Mouse (Mus musculus) heart, postnatal 4 days (tissue): ENCODE measurements around the gene Etnk1. TPM values are rescaled to one million over a fixed set of nuclear protein-coding genes. Genes with fewer than 3 reads are reported as not detected.
"Not testable (repeated sequence)": the region's sequence is repeated elsewhere in the genome, so short reads cannot be mapped to it uniquely, and the experiment has no call there.

Experiments used
- DNase-seq: peaks from one replicate; pipeline ENCODE4 v3.0.0; 2021
- total RNA-seq, 2 experiments: library from RNA; stranded (reverse); gene quantifications; 2 replicates each; pipeline ENCODE4 v1.2.3; 2021

Gene Etnk1
- total RNA-seq, 2 experiments from 2014 or later = 27.0 to 28.1 TPM

GRCm38 (mm10) chr6:143151081-143151995 lies 15.7 kb upstream of the Etnk1 start:
- not testable (repeated sequence) for DNase-seq

DNA sequence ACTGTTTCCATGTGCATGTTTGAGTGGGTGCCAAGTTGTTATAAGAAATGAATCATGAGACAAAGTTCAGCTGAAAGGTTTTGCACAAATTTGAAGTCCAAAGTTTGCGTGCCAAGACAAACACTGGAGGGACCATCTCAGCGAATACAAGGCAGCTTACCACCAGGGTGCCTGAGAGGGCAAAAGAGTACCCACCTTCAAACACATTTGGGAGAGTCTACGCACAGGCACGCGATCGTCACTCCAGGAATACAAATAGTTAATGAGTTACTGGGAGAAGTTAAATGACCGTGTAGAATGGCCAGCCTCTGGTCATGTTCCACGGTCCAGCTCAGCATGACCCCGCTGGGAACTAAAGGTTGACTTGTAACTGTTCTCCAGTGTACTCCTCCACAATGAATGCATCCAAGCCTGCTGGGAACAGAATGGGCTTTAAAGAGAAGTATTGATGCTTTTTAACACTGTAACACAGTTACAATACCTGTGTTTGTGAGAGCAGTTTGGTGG lies 14.6 kb upstream of the Etnk1 start:
- no peak for DNase-seq

DNA sequence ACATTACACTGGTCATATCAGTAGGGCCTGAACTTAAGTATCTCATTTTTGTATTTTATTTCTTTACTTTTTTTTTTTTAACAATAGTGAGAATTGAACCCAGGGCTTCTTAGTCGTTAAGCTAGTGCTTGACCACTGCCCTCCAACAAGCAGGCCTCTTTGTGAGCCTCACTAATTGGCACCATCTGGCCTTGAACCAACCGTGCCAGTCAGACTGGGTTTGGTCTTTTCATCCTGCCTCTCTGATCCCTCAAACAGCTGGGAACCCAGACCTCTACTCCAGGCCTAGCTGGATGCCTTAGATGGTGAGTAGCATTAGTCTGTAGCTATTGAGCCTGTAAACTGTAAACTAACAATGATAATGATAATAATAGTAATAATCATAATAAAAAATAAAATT lies 13.9 kb upstream of the Etnk1 start:
- DNase-seq = no peak

DNA sequence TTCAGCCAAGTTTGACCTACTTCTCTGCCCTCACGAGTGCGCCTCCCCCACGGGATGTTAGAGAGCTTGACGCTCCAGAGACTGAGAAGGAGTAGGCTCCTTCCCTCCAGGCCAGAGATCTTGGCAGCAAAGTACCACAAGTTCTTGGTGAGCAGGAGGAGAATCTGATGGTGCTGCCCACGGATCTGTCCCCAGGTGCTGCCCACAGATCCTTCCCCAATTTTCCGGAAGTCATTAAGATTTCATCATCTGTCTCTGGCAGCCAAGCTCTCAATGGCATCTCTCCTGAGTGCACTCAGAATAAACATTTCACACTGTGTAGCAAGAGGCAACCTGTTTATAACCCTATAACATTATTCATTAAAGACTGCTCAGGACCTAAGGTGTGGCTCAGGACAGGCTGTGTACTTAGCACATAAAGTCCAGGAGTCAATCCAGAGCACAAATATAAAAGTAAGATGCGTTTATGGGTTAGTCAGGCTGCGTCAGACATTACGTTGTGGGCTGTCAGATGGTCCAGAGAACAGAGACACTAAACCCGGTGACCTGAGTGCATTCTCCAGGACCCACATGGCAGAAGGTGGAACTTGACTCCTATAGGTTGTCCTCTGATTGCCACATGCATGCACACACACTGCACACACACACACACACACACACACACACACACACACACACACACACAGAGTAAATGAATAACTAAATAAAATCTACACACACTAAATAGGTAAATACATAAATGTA lies 13.1 kb upstream of the Etnk1 start:
- DNase-seq = no peak

DNA sequence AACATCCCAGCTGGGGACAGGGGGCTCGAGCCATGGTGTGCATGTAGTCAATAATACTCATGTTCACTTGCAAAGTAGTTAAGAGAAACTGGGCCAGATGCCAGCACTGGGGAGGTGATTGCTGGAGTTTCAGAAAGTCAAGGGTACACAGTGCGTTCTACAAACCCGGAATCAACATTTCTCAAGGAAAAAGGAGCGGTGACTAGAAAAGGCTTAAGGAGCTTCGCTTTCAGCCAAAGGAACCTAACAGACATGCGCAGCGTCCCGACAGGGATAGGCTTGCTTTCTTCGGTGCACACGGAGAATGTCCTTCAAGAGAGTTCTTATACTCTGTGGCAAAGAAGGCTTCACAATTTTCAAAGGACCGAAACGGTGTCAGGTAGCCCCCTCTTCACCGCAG lies 12.1 kb upstream of the Etnk1 start:
- DNase-seq = peak; percentile 20

DNA sequence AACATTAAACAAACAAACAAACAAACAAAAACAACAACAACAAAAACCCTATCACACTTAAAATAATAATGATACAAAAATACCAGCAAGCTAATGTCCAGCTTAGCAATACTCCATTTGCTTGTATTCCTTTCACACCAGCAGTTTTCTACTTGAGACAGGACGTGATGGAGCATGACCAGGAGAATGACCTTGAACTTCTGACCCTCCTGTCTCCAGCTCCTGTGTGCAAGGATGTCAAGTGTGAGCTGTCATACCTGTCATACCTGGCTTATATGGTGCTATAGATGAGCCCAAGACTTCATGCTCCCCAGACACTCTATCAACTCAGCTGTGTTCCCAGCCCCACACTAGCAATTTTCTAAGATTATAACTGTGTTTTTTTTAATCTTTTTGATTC lies 11.0 kb upstream of the Etnk1 start:
- no peak for DNase-seq

- DNase-seq = no peak
These were observed 10.3 kb upstream of the Etnk1 start for GRCm38 (mm10) chr6:143156684-143157083.

DNA sequence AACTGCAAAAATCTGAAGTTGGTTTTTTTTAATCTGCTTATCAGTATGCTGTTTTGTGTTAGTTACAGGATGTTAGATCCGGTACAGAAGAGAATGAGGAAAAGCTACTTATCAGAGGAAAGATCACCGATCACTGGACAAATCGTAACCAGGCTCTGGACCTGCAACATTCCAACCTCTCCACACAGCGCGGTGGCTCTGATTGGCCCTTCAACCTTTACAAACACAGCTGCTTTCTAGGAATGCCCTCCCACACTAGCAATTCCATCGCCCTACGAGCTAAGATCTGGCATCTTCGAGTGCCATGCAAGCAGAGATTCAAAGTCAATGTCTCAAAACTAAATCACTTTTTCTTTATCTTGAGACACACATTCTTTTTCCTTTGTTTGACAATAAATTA lies 9.6 kb upstream of the Etnk1 start:
- no peak for DNase-seq

- DNase-seq = no peak
These were observed 6.3 kb upstream of the Etnk1 start for GRCm38 (mm10) chr6:143160572-143161231.

DNA sequence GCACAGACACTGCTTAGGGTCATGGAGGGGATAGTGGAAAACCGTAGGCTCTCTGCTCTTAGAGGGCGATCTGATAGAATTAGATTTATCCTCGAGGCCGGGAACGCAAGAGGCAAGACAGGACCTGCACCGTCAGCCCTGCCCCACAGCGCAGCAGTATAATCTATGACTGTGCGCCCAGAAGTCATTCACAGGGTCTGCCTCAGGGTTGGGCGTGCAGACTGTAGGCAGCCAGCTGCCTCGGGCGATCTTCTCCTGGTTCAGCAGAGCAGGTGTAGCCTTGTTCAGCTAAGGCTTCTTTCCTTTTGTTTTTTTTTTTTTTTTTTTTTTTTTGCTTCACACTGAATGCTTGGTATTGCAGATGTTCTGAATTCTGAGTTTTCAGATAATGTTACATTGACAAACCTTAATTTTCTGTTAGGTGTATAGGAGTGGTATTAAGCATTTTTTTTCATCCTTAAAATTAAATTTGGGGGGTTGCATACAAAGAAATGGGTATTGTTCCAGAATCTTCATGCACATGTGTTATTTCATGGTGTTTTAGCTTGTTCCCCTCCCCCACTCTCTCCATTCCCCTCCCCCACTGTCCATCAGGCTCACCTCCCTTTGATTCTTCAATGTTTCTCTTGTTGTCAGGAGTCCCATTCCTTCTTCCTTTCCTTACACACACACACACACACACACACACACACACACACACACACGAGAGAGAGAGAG lies 4.7 kb upstream of the Etnk1 start:
- no peak for DNase-seq

GRCm38 (mm10) chr6:143163956-143164905 lies 2.8 kb upstream of the Etnk1 start:
- no peak for DNase-seq

- no peak for DNase-seq
These were observed 2.1 kb upstream of the Etnk1 start for GRCm38 (mm10) chr6:143164906-143165255.

GRCm38 (mm10) chr6:143165404-143166257 lies 1.4 kb upstream of the Etnk1 start:
- DNase-seq = no peak

DNA sequence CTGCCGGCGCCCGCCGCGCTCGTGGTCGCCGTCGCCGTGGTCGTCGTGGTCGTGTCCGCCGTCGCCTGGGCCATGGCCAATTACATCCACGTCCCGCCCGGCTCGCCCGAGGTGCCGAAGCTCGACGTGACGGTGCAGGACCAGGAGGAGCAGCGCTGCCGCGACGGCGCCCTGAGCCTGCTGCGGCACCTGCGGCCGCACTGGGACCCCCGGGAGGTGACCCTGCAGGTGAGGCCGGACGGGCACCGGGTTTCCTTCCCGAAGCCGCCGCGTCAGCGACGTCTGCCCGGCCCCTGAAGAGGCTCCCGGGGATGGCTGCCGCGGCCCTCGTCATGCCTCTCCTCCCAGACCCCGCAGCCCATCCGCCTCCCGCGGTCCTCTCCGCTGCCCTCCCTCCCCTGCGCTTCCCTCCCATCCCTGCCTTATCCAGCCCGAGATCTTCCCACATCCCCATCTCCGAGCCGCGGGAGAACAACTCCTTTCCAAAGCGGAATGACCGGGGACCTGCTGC lies 443 bp downstream of the Etnk1 start:
- DNase-seq = no peak

- DNase-seq = no peak
These were observed 1.1 kb downstream of the Etnk1 start for GRCm38 (mm10) chr6:143167981-143168674.

DNA sequence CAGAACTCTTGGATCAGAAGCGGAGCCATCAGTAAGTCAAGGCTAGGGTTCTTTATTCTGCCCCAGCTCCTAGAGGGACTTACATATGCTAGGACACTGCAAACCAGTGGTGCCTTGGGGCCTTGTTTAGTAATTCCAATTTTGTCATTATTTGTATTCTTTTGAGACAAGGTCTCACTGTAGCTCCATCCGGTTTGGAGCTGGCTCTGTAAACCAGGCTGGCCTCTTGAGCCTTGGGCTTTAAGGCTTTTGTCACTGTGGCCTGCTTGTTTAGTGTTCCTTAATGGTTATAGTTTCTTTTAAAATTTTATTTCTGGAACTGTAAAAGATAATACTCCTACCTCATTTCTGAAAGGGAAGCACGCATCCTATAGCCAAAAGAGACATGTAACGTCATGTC lies 2.4 kb downstream of the Etnk1 start:
- no peak for DNase-seq

DNA sequence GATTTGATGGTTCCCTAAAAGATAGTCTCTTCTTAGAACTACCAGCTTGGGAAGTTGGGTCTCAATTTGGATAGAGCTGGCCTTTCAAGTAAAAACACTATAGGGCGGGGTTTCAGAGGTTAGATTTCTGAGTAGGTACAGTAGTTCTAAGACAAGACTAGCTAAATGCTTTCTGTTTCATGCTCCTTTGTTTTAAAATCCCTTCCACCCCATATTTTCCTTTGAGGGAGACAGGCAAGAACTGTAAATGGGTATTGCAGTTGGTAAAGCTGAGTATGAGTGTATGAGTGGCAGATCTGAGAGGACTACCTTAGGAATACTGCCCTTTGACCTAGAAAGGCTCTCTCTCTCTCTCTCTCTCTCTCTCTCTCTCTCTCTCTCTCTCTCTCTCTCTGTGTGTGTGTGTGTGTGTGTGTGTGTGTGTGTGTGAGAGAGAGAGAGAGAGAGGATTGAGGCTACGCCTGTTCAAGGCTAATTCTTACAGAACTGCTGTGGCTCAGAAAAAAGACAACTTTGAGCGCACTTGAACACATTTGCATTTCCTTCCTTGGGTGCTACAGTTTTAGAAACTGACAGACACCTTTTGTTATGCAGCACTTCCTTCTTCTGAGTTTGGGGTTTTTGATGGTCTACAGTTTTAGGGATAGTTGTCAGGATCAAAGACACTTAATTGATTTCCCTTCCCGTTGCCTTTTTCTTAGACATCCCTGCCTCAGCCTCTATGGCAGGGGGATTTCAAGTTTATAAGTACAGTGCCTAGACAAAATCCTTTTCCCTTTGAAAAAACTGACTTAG lies 3.3 kb downstream of the Etnk1 start:
- no peak for DNase-seq

GRCm38 (mm10) chr6:143171066-143171465 lies 4.0 kb downstream of the Etnk1 start:
- no peak for DNase-seq
